In the genomic region with DNA sequence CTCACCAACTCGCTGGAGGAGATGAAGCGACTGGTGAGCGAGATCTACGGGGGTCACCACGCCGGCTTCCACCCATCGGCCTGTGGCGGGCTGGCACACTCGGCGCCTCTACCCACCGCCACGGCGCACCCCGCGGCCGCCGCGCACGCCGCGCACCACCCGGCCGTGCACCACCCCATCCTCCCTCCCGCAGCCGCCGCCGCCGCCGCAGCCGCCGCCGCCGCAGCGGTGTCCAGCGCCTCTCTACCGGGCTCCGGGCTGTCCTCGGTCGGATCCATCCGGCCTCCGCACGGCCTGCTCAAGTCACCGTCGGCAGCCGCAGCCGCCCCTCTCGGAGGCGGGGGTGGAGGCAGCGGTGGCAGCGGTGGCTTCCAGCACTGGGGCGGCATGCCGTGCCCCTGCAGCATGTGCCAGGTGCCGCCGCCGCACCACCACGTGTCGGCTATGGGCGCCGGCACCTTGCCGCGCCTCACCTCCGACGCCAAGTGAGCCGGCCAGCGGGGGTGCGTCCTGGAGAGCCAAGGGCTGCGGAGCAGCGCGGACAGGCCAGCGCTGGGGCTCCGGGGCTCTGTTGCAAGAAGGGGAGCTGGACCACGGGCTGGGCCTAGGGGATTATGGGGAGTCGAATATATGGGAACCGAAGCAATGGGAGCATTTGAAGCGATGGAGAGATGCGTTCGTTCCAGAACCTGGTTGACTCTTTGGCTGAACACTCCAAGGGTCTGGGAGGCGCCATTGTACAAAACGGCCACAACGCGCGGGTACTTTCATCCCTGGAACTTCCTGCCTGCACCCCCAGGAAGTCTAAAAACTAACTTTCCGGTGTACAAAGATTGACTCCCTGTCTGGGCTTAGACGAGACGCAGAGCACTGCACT, we compare ENCODE assay signal across 8 mouse cellular contexts. TPM values are rescaled to one million over a fixed set of nuclear protein-coding genes. Genes with fewer than 3 reads are reported as not detected.
A peak's percentile ranks its signal among the peaks of the same experiment; 100 is the strongest.
DNase-seq lines count a peak whose midpoint lies in the region; ATAC-seq and TF ChIP-seq lines count a peak whose summit lies in the region.

No protein-coding gene starts in this region.

- no peak for DNase-seq in heart, postnatal 25 days (ENCODE audit: low spot score)
- DNase-seq in forebrain, embryonic 11.5 days (ENCODE audit: low spot score), result peak; percentile 76
- no peak for DNase-seq in urinary bladder, adult 2 months (ENCODE audit: low spot score)
- DNase-seq in adrenal gland, adult 2 months, result no peak
- DNase-seq in yolk sac, embryonic 10.5 days (ENCODE audit: low spot score), result no peak

- intact Hi-C loops in heart, postnatal 25 days (cut with DNase I), result no loop called here

- peaks cover 99% of the 10 kb centered on the region for H3K27me3 ChIP-seq in heart, embryonic 14.5 days (ENCODE audit: control insufficient read depth, insufficient read depth, low read length)
- peaks cover 98% of the 10 kb centered on the region for H3K27me3 ChIP-seq in E14TG2a.4 (ENCODE audit: insufficient read depth, low read length)
- H3K27me3 ChIP-seq in forebrain, embryonic 11.5 days (ENCODE audit: control insufficient read depth, insufficient read depth, low read length), result peaks cover 94% of the 10 kb centered on the region
- peaks cover 100% of the 10 kb centered on the region for H3K27me3 ChIP-seq in limb, embryonic 13.5 days

- H3K4me2 ChIP-seq in heart, embryonic 14.5 days (ENCODE audit: low read length), result peak overlapping the region; percentile 29; the same call in 1 of the 2 replicates
- H3K4me2 ChIP-seq in forebrain, embryonic 11.5 days (ENCODE audit: low read depth, low read length, severe bottlenecking), result peak overlapping the region; percentile 61
- peak overlapping the region; percentile 47 for H3K4me2 ChIP-seq in limb, embryonic 13.5 days (replicated peaks)

- peak overlapping the region in 1 of 2 experiments; percentile 17; a peak in 2 of 4 replicates for H3K4me3 ChIP-seq in heart, embryonic 14.5 days (ENCODE audit: control insufficient read depth in 1 of 2, insufficient read depth in 1 of 2, low read depth in 1 of 2, low read length in 2 of 2)
- H3K4me3 ChIP-seq in E14TG2a.4 (replicated peaks; ENCODE audit: low read length), result peak overlapping the region; percentile 69
- H3K4me3 ChIP-seq in forebrain, embryonic 11.5 days (ENCODE audit: low read depth, low read length), result peak overlapping the region; percentile 50
- peak overlapping the region; percentile 26 for H3K4me3 ChIP-seq in limb, embryonic 13.5 days

- H3K36me3 ChIP-seq in heart, embryonic 14.5 days (ENCODE audit: control insufficient read depth, insufficient read depth, low read length), result no peaks in the 10 kb centered on the region
- no peaks in the 10 kb centered on the region for H3K36me3 ChIP-seq in E14TG2a.4 (ENCODE audit: insufficient read depth, low read length)
- no peaks in the 10 kb centered on the region for H3K36me3 ChIP-seq in forebrain, embryonic 11.5 days (ENCODE audit: control insufficient read depth, insufficient read depth, low read length)
- H3K36me3 ChIP-seq in limb, embryonic 13.5 days, result no peaks in the 10 kb centered on the region

- ATAC-seq in heart, embryonic 14.5 days (ENCODE audit: insufficient number of reproducible peaks, insufficient read depth, low FRiP score, low read depth), result no peak
- ATAC-seq in forebrain, embryonic 11.5 days (replicated peaks; ENCODE audit: low FRiP score), result no peak
- ATAC-seq in limb, embryonic 13.5 days (ENCODE audit: low FRiP score, low read depth), result no peak

- H3K27ac ChIP-seq in heart, embryonic 14.5 days (replicated peaks in 1 of 2; ENCODE audit: control insufficient read depth in 1 of 2, insufficient read depth in 1 of 2, low read depth in 2 of 2, low read length in 2 of 2), result no peak overlapping the region
- no peak overlapping the region for H3K27ac ChIP-seq in forebrain, embryonic 11.5 days (ENCODE audit: low read depth, low read length)
- H3K27ac ChIP-seq in limb, embryonic 13.5 days, result no peak overlapping the region

- under 1% methylated on average over 82 of the region's 85 CpGs for WGBS in heart, embryonic 14.5 days
- 1% methylated on average over 68 of the region's 85 CpGs for WGBS in forebrain, embryonic 11.5 days
- under 1% methylated on average over 84 of the region's 85 CpGs for WGBS in limb, embryonic 13.5 days

- H3K9me3 ChIP-seq in heart, embryonic 14.5 days (ENCODE audit: control insufficient read depth, low read length), result no peaks in the 10 kb centered on the region
- H3K9me3 ChIP-seq in E14TG2a.4 (ENCODE audit: low read length), result no peaks in the 10 kb centered on the region
- no peaks in the 10 kb centered on the region for H3K9me3 ChIP-seq in forebrain, embryonic 11.5 days (ENCODE audit: control insufficient read depth, low read length)
- no peaks in the 10 kb centered on the region for H3K9me3 ChIP-seq in limb, embryonic 13.5 days

- H3K4me1 ChIP-seq in heart, embryonic 14.5 days (ENCODE audit: control insufficient read depth in 2 of 2, insufficient read depth in 2 of 2, low read length in 2 of 2), result peaks cover 5 to 26% of the 10 kb centered on the region in 2 experiments; a peak in 3 of 4 replicates
- H3K4me1 ChIP-seq in E14TG2a.4 (replicated peaks; ENCODE audit: low read depth, low read length), result peaks cover 61% of the 10 kb centered on the region
- H3K4me1 ChIP-seq in forebrain, embryonic 11.5 days (replicated peaks; ENCODE audit: control insufficient read depth, insufficient read depth, low read length), result peaks cover 38% of the 10 kb centered on the region; the same call in 1 of the 2 replicates
- peaks cover 38% of the 10 kb centered on the region for H3K4me1 ChIP-seq in limb, embryonic 13.5 days

- TF ChIP-seq CTCF in E14TG2a.4 (conservative IDR thresholded peaks at IDR 0.05; ENCODE audit: low read length), result no peak

- no peak overlapping the region for H3K9ac ChIP-seq in heart, embryonic 14.5 days (ENCODE audit: low read length)
- peak overlapping the region; percentile 70 for H3K9ac ChIP-seq in forebrain, embryonic 11.5 days (ENCODE audit: low read length)
- no peak overlapping the region for H3K9ac ChIP-seq in limb, embryonic 13.5 days

RNA-seq across cellular contexts. Expression of gene Olig2, which starts 1.9 kb away (rescaled TPM):
- polyA plus RNA-seq in heart, embryonic 14.5 days (2014; fragmentation: Nextera tagmentation; extraction: Ambion mirVana), result not detected in 2 replicates
- not detected for total RNA-seq in heart, postnatal 25 days (2021)
- 20.3 and 27.4 TPM in 2 replicates for polyA plus RNA-seq in forebrain, embryonic 11.5 days (2014; fragmentation: Nextera tagmentation; extraction: Ambion mirVana)
- polyA plus RNA-seq in limb, embryonic 13.5 days (2015; fragmentation: Nextera tagmentation; extraction: Ambion mirVana), result not detected in 2 replicates
- not detected in 2 replicates for polyA plus RNA-seq in urinary bladder, adult 2 months (2012; rRNA removed)
- not detected for total RNA-seq in adrenal gland, adult 2 months (2021)
- not detected in 2 replicates for polyA plus RNA-seq in adrenal gland, adult 2 months (2012; rRNA removed)

RNA-seq across cellular contexts. Expression of gene Olig1, which starts 42.5 kb away (rescaled TPM):
- polyA plus RNA-seq in heart, embryonic 14.5 days (2014; fragmentation: Nextera tagmentation; extraction: Ambion mirVana), result 0.09 TPM in 1 of 2 replicates, not detected in the other
- total RNA-seq in heart, postnatal 25 days (2021), result not detected
- 9.0 and 12.3 TPM in 2 replicates for polyA plus RNA-seq in forebrain, embryonic 11.5 days (2014; fragmentation: Nextera tagmentation; extraction: Ambion mirVana)
- 0.09 and 0.22 TPM in 2 replicates for polyA plus RNA-seq in limb, embryonic 13.5 days (2015; fragmentation: Nextera tagmentation; extraction: Ambion mirVana)
- polyA plus RNA-seq in urinary bladder, adult 2 months (2012; rRNA removed), result 0.19 and 0.25 TPM in 2 replicates
- under 1 TPM; 0.37 to 0.86 TPM for total RNA-seq in adrenal gland, adult 2 months (2021)
- polyA plus RNA-seq in adrenal gland, adult 2 months (2012; rRNA removed), result 0.49 and 2.2 TPM in 2 replicates

Comparison
In these comparisons a context has a peak if more than half of its experiments do, and no peak if none do; other contexts are left out.
1. RNA of gene Olig2, which starts 1.9 kb away (polyA plus RNA-seq): 20.3 to 27.4 TPM in forebrain, embryonic 11.5 days; not detected in heart, embryonic 14.5 days, not detected in limb, embryonic 13.5 days, not detected in urinary bladder, adult 2 months and not detected in adrenal gland, adult 2 months; every median in the first group is over 10 times any median in the second.
2. Peak in every context shown above with its lines, with median percentiles within 50 percentile points of each other: H3K4me2 ChIP-seq.